Mouse (Mus musculus) liver, adult 2 months (tissue): Measurements from ENCODE around the gene Surf4. TPM values are rescaled to one million over a fixed set of nuclear protein-coding genes. Genes with fewer than 3 reads are reported as not detected.
A peak's percentile ranks its signal among the peaks of the same experiment; 100 is the strongest.

ENCODE experiments used
- DNase-seq: peaks from one replicate; pipeline ENCODE4 v3.0.0-alpha.2; 2011; ENCODE audit warnings: low read depth, low spot score; ENCODE audit errors: extremely low read depth
- H3K27ac ChIP-seq: fragments of 200-500 bp; replicated peaks from 2 replicates; pipeline ENCODE4 v1.5.1; 2012; ENCODE audit warnings: low read depth, mild to moderate bottlenecking, control low read depth, inconsistent platforms, low read length; ENCODE audit not compliant: insufficient read depth
- H3K27me3 ChIP-seq: fragments of 200-500 bp; 2 replicates; pipeline ENCODE4 v1.6.1; 2012; ENCODE audit warnings: mild to moderate bottlenecking, moderate library complexity, low read length, inconsistent platforms; ENCODE audit not compliant: control insufficient read depth, insufficient read depth
- H3K36me3 ChIP-seq: fragments of 200-500 bp; 2 replicates; pipeline ENCODE4 v1.6.1; 2012; ENCODE audit warnings: low read length, inconsistent platforms; ENCODE audit not compliant: control insufficient read depth, insufficient read depth
- H3K4me1 ChIP-seq: fragments of 200-500 bp; 2 replicates; pipeline ENCODE4 v1.6.1; 2011; ENCODE audit warnings: low read length; ENCODE audit not compliant: control insufficient read depth, insufficient read depth
- H3K4me3 ChIP-seq: fragments of 200-500 bp; 2 replicates; pipeline ENCODE4 v1.5.1; 2011; ENCODE audit warnings: low read depth, mild to moderate bottlenecking, control low read depth, low read length, moderate library complexity; ENCODE audit not compliant: insufficient read depth
- H3K79me2 ChIP-seq: fragments of 200-500 bp; 2 replicates; pipeline ENCODE4 v1.6.1; 2012; ENCODE audit warnings: inconsistent platforms, mild to moderate bottlenecking, low read length, moderate library complexity; ENCODE audit not compliant: control insufficient read depth, insufficient read depth
- H3K9ac ChIP-seq: fragments of 200-500 bp; 2 replicates; pipeline ENCODE4 v1.6.1; 2012; ENCODE audit warnings: low read depth, mild to moderate bottlenecking, control low read depth, inconsistent platforms, low read length
- CTCF ChIP-seq: fragments of 200-500 bp; IDR thresholded peaks from 2 replicates; pipeline ENCODE4 v1.5.1; 2011; ENCODE audit warnings: low read depth, low read length, control low read depth
- POLR2A ChIP-seq: fragments of 200-500 bp; IDR thresholded peaks from 2 replicates; pipeline ENCODE4 v1.6.1; 2011; ENCODE audit warnings: low read length, control low read depth; ENCODE audit not compliant: insufficient read depth; ENCODE audit errors: extremely low read depth
- WGBS: fragments of 180-500 bp; shearing (Covaris S2); methylation state at CpG from one replicate; pipeline ENCODE4 v1.1.7; 2018; 5-methylcytosine and 5-hydroxymethylcytosine counted together
- polyA plus RNA-seq: library from polyadenylated mRNA; depleted of rRNA; stranded (reverse); fragments of >200 nt; gene quantifications from 2 replicates; pipeline ENCODE4 v1.2.3, GENCODE M21; 2012
- total RNA-seq: library from RNA; depleted of rRNA; stranded (reverse); fragments of >200 nt; gene quantifications from 2 replicates; pipeline ENCODE4 v1.2.3, GENCODE M21; 2014

The Surf4 gene
- total and polyA plus RNA-seq, 2 experiments, result 135 to 322 TPM

GRCm38 (mm10) chr2:26910124-26910993 lies 23.4 kb downstream of the Surf4 start, which contains the start of the genes Med22 and Rpl7a:
Med22 (minus strand) TSS chr2:26910677.
Rpl7a (plus strand) TSS chr2:26910764.
- peak within 1 kb of the TSS; percentile 78 for H3K27ac ChIP-seq
- H3K27me3 ChIP-seq, result no peaks in the 10 kb centered on the region
- under 1% methylated on average over 74 of the region's 74 CpGs for WGBS

GRCm38 (mm10) chr2:26909387-26909784 lies 24.3 kb downstream of the Surf4 start:
- Histone ChIP-seq H3K4me1 (peaks cover 17% of the 10 kb centered on the region), H3K4me3 (peak overlapping the region; percentile 76), H3K27me3 (no peaks in the 10 kb centered on the region), H3K27ac (peak overlapping the region; percentile 78), H3K36me3 (peaks cover 20% of the 10 kb centered on the region), H3K79me2 (peaks cover 23% of the 10 kb centered on the region), H3K9ac (peak overlapping the region; percentile 74)
- TF ChIP-seq POLR2A, result no peak
- TF ChIP-seq CTCF, result no peak
- DNase-seq, result no peak

More at GRCm38 (mm10) chr2:26910124-26910993, 23.4 kb downstream of the Surf4 start, which contains the start of the genes Med22 and Rpl7a:
- peak within 1 kb of the TSS; percentile 96 for H3K4me3 ChIP-seq
- peak; percentile 87 for DNase-seq
- H3K36me3 ChIP-seq, result peaks cover 20% of the 10 kb centered on the region
- peaks cover 23% of the 10 kb centered on the region for H3K79me2 ChIP-seq
- H3K4me1 ChIP-seq, result peaks cover 19% of the 10 kb centered on the region
- peak within 1 kb of the TSS; percentile 94 for H3K9ac ChIP-seq
- TF ChIP-seq POLR2A (peak; percentile 83), CTCF (no peak)

- H3K36me3 ChIP-seq, result peaks cover 18% of the 10 kb centered on the region
- H3K27me3 ChIP-seq, result no peaks in the 10 kb centered on the region
- WGBS, result 68% methylated on average over 18 of the region's 18 CpGs
- peaks cover 23% of the 10 kb centered on the region for H3K79me2 ChIP-seq
- H3K4me3 ChIP-seq, result peak overlapping the region; percentile 6; the same call in 1 of the 2 replicates
- peaks cover 18% of the 10 kb centered on the region for H3K4me1 ChIP-seq
- no peak for DNase-seq
- no peak overlapping the region for H3K27ac ChIP-seq
- no peak for TF ChIP-seq CTCF
- no peak for TF ChIP-seq POLR2A
- peak overlapping the region; percentile 2; the same call in 1 of the 2 replicates for H3K9ac ChIP-seq
Measured at GRCm38 (mm10) chr2:26908710-26909386, 24.9 kb downstream of the Surf4 start.

GRCm38 (mm10) chr2:26907109-26907508 lies 26.6 kb downstream of the Surf4 start:
- Histone ChIP-seq H3K4me3 (no peak overlapping the region), H3K27me3 (no peaks in the 10 kb centered on the region), H3K4me1 (peaks cover 22% of the 10 kb centered on the region), H3K9ac (no peak overlapping the region), H3K36me3 (peaks cover 4% of the 10 kb centered on the region), H3K27ac (no peak overlapping the region), H3K79me2 (peaks cover 21% of the 10 kb centered on the region)
- TF ChIP-seq POLR2A (no peak), CTCF (peak; percentile 94)
- DNase-seq, result peak; percentile 55
- WGBS, result 28% methylated on average over 4 of the region's 4 CpGs

- TF ChIP-seq POLR2A, result no peak
- 94% methylated on average over 3 of the region's 3 CpGs for WGBS
- DNase-seq, result no peak
- Histone ChIP-seq H3K27ac (no peak overlapping the region), H3K4me3 (no peak overlapping the region), H3K36me3 (peaks cover 2% of the 10 kb centered on the region; the same call in 1 of the 2 replicates), H3K79me2 (peaks cover 18% of the 10 kb centered on the region), H3K9ac (no peak overlapping the region), H3K4me1 (peaks cover 23% of the 10 kb centered on the region), H3K27me3 (no peaks in the 10 kb centered on the region)
Measured at GRCm38 (mm10) chr2:26906431-26906830, 27.3 kb downstream of the Surf4 start.
